Mouse (Mus musculus) G1E (cell line): ENCODE results near the gene 9030025P20Rik.

ENCODE experiments used
- CTCF ChIP-seq: IDR thresholded peaks from 2 replicates; pipeline ENCODE4 v1.5.1; 2012; ENCODE audit warnings: low read depth, low read length, inconsistent platforms, mixed read lengths
- GATA1 ChIP-seq: IDR thresholded peaks from 2 replicates; pipeline ENCODE4 v1.6.1; 2012; ENCODE audit warnings: borderline replicate concordance, low read length, inconsistent platforms, mixed read lengths
- GATA2 ChIP-seq: IDR thresholded peaks from 2 replicates; pipeline ENCODE4 v1.6.1; 2012; ENCODE audit warnings: low read depth, low read length, inconsistent platforms, borderline replicate concordance
- TAL1 ChIP-seq: conservative IDR thresholded peaks from 2 replicates; pipeline ENCODE4 v1.6.1; 2012; ENCODE audit warnings: low read depth, low read length, inconsistent platforms, mixed read lengths

DNA sequence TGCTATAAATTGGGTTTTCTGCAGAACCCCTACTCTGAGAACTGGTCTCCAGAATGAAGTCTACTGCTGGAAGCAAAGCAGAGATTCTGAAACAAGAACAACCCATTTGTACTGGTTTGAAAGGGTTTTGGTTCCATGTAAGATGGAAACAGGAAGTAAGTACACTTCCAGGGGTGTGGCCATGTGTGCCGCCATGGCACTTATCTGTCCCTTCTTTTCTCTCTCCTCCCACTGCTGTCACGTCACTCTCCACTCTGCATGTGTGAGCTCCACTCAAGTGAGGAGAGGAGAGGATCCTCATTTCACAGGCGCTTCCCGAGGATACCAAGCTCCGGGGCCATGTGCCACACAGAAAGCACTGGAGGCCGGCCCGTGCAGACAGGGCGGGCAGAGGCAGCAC is 24.8 kb upstream of the 9030025P20Rik start:
- TF ChIP-seq CTCF, result no peak
- TF ChIP-seq GATA2, result no peak
- TF ChIP-seq GATA1, result no peak
- no peak for TF ChIP-seq TAL1
